Mouse (Mus musculus) induced T-regulatory cell, adult 2 months (primary cell): ENCODE results near the gene Kcnq2.

ENCODE experiments used
- DNase-seq: peaks from one replicate; pipeline ENCODE4 v3.0.0-alpha.2; 2012; ENCODE audit warnings: low read depth

Kcnq2 gene

GRCm38 (mm10) chr2:181042376-181042775 lies 92.7 kb downstream of the Kcnq2 start:
- no peak for DNase-seq

DNA sequence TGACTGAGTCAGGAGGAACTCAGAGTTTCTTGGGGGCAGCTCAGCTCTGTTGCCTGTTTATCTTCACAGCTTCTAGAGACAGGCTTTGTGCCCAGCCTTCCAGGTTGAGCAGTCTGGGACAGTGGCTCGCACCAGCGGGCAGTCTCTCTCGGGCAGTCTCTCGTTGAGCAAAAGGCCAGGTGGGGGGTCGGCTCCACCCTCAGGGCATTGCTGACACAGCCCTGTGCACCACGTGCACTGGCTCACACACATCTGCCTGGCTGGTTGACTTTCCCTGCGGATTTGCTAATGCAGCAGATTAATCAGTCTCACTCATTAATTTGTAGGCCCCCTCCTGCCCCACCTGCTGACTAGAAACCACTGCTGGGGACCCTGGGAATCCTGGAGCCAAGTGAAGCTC lies 93.2 kb downstream of the Kcnq2 start:
- no peak for DNase-seq

- no peak for DNase-seq
These were observed 95.8 kb downstream of the Kcnq2 start for GRCm38 (mm10) chr2:181039356-181039680.

DNA sequence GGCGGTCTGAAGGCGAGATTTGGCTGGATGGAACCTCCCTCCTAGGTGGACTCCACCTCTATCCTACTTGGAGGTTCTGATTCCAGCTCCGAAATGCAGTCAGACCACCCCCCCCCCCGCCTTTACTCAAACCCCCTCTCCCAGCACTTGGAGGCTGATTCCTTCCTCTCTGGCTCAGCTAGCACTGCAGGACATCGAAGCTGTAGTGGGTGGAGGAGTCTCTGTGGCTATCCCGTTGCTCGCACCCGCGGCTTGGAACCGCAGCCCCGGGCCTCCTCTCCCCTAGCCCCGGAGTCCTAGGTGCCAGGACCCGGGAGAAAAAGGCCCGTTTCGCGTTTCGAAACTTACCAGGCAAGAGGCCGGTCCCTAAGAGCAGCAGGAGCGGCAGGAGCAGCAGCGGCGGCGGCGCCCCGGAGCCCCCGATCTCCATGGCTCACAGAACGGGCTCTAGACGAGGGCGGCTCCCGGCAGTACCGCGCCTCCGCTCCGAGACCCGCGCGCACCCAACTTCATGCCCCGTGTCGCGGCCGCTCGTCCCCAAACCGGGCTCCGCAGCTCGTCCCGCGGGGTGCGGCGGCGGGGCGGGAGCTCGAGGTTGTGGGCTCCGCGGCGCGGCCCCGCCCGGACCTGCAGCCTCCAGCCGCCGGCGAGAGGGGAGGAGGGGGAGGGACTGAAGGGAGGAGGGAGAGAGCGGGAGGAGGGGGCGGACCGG lies 96.3 kb downstream of the Kcnq2 start:
- no peak for DNase-seq

- DNase-seq = no peak
These were observed 98.5 kb downstream of the Kcnq2 start for GRCm38 (mm10) chr2:181036561-181036960.

- no peak for DNase-seq
These were observed 99.9 kb downstream of the Kcnq2 start for GRCm38 (mm10) chr2:181035186-181035585.

DNA sequence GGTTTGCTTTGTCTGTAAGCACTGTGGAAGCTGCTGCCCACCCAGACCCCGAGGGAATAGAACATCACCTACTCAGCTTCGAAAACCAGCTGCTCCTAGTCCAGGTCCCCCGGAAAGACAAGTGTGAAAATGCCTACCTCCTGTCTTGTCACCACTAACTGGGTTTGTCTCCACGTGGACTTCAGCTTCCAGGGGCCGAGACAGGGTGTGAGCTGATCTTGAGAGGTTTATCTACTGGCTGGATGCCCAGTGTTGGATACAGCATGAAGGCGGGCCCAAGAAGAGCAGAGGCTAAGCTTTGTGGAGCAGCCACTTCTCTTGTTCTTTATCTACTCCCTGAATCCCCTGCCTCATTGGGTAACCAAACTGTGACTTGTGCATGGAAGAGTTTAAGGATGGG lies 101.8 kb downstream of the Kcnq2 start:
- no peak for DNase-seq

DNA sequence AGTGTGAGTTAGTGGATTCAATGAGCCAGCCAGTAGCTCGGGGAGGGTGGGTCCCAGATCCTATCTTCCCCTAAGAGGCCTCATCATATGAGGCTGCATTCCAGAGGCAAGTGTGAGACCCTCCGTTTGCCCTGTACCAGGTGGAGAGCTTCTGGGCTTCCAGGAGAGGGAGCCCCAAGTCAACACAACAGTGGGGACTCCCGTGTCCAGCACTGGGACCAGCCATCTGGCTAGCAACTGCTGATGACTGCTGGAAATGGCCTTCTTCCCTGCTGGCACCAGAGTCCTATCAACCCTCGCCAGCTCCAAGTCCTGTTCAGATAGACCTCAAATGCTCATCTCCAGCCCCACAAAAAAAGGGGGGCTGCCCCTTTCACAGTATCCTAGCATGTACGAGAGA lies 102.7 kb downstream of the Kcnq2 start:
- DNase-seq = no peak

GRCm38 (mm10) chr2:181031406-181031934 lies 103.6 kb downstream of the Kcnq2 start:
- DNase-seq = no peak
